Mouse (Mus musculus) lung, postnatal 14 days (tissue): ENCODE measurements at regions not wholly inside any gene's neighbourhood (a gene's known extent, or its start where the extent isn't known, plus 50 kb on each side); places are given as distances from the start of the nearest gene placed in this dataset.

Experiments used
- DNase-seq: peaks from one replicate; pipeline ENCODE4 v3.0.0; 2021

- DNase-seq: no peak
These were observed 60.7 kb downstream of the Ifng start for GRCm38 (mm10) chr10:118501571-118501970.

GRCm38 (mm10) chr10:118504811-118505210, 64.0 kb downstream of the Ifng start:
- peak; percentile 3 for DNase-seq

DNA sequence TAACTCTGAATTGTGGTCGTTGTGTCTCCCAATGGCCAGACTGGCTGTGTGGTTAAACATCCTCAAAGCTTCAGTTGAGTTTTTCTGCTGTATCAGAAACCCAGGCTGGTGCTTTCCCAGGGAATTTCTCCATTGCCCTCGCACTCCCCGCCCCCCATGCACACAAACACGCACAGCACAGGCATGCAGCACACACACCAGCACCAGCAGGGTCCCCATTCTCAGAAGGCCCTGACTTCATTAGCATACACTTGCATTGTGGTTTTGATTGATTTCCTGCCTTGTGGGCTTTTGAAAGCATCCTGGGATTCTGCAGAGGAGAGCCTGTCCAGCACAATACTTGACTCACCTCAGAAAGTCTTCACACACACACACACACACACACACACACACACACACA, 65.3 kb downstream of the Ifng start:
- DNase-seq: no peak

GRCm38 (mm10) chr10:118507630-118508029, 66.8 kb downstream of the Ifng start:
- DNase-seq: peak; percentile 1

GRCm38 (mm10) chr10:118516839-118517238, 76.0 kb downstream of the Ifng start:
- no peak for DNase-seq

DNA sequence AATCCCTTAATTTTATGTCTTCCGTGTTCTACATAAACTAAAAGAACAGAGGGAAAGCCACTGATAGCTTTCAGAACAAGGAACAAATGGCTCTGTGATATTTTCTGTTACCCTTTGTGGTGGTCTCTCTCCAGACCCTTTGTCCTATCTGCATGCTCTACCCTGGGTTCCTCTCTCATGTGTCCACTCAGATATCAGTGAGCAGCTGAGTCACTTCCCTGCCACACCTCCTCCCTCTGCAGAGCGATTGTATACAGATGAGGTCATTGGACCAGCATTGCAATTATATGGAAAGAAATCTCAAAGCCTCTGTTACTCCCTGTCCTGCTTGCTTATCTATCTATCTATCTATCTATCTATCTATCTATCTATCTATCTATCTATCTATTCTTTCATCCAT, 77.1 kb downstream of the Ifng start:
- DNase-seq: no peak

- no peak for DNase-seq
These were observed 105.1 kb downstream of the Ifng start for GRCm38 (mm10) chr10:118545966-118546365.

DNA sequence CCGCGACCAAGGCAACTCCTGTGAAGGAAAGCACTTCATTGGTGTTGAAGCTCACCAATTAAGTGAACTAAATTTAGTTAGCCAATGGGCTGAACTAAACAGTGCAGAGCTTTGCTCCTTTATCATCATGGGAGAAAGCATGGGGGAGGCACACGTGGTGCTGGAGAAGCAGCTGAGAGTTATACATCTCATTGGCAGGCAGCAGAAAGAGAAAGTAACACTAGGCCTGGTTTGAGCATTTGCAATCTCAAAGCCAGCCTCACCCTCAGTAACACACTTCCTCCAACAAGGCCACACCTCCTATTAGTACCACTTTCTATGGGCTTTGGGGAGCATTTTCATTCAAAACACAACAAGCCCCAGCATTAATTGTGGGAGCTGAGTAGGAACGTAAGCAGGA, 109.4 kb downstream of the Ifng start:
- DNase-seq: no peak

GRCm38 (mm10) chr10:118558848-118559247, 118.0 kb downstream of the Ifng start:
- no peak for DNase-seq

- DNase-seq: no peak
These were observed 123.2 kb downstream of the Ifng start for GRCm38 (mm10) chr10:118564041-118564440.

- DNase-seq: no peak
These were observed 123.9 kb downstream of the Ifng start for GRCm38 (mm10) chr10:118564528-118565268.

GRCm38 (mm10) chr10:118568617-118569016, 127.8 kb downstream of the Ifng start:
- DNase-seq: no peak

- DNase-seq: no peak
These were observed 128.6 kb downstream of the Ifng start for GRCm38 (mm10) chr10:118569424-118569823.

DNA sequence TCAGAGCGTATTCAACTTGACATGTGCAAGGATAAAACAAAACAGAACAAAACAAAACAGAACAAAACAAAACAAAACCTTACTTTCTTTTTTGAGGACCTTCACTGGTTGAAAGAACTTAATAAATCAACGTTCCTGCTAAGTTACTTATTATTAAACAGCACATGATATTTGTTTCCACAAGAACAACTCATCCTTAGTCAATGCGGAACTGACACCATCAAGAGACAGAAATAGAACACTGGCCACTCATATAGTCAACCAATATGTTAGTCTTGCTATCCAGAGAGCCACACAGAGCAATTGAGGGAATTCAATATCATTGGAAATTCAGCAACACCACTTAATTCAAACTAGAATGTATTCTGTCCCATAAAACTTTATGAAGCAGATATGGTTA, 132.4 kb downstream of the Ifng start:
- DNase-seq: no peak

DNA sequence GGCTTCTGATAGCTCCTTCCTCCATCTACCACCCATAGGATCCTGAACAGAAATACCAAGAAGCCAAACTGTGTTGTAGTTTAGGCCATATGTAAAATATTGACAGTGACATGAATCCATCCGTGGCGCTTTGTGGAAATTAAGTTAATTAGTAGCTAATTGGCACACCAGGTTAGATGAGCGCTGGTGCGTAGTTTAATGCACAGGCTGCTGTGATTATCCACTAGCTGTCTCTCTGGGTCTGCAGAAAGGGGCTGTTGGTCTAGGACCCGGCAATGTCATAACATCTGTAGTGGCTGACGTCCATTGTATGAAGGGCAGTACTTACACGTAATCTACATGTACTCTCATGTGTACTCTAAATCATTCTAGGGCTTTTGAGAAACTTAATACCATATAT, 134.7 kb downstream of the Ifng start:
- no peak for DNase-seq

DNA sequence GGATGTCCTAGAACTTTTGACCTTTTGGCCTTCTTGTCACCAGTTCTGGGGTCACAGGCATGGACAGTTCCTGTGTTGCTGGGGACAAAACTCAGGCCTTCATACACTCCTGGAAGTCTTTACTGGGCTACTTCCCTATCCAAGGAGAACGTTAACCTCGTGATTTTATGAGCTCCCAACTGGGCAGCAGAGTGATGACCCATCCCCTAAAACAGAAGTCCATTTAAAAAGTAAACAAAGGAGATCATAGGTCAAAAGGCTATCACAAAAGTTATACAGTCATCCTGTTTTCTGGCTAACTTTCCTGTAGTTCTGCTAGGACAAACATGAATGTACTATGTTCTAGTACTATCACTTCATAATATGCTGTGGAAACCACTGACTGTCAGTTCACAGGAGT, 140.5 kb downstream of the Ifng start:
- no peak for DNase-seq

DNA sequence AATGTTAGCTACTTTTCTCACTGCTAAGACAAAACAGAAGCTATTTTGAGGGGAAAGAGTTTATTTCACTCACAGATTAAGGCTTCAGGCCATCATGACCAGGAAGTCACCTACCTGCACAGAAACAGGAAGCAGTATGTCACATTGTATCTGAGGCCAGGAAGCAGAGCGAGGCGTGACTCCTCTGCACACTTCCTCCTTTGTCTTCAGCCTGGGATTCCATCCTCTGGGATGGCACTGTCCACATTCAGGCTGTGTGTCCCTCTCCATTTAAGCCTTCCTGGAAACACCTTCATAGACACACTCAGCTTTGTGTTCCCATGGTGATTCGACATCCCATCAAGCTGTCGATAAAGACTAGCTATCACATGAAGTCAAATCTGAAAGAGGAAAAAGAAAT, 145.0 kb downstream of the Ifng start:
- DNase-seq: no peak

GRCm38 (mm10) chr10:118588198-118588597, 147.4 kb downstream of the Ifng start:
- DNase-seq: no peak

DNA sequence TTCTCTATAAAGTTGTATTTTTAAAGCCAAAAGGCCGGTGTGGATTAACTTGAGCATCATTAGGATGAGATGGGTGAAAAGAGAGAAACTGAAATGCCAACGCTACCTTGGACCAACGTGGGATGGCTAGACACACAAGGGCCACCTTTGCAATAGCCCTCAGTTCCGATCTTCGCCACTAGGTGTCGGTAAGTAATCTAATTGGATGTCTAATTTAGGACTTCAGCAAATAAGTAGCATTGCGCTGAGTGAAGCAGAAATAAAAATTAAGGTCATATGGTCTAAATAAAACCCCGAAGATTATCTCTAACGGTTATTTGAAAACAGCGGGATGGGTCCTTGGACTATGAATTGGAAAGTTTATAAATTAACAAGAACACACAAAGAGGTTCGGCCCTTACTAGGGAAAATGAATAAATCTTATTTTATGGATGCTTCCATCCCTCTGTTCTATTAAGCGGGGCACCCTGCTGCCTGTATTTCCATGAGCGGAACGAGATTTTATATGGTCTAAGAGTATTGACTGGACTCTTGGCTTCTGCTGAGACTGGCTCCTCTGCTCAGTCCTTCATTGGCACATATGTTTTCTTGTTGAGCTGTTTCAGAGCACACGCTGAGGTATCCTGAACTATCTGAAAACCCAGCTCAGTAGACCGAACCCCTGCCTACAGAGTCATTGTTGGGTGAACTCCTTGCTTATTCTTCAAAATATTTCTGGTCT, 152.0 kb downstream of the Ifng start:
- DNase-seq: peak; percentile 94

DNA sequence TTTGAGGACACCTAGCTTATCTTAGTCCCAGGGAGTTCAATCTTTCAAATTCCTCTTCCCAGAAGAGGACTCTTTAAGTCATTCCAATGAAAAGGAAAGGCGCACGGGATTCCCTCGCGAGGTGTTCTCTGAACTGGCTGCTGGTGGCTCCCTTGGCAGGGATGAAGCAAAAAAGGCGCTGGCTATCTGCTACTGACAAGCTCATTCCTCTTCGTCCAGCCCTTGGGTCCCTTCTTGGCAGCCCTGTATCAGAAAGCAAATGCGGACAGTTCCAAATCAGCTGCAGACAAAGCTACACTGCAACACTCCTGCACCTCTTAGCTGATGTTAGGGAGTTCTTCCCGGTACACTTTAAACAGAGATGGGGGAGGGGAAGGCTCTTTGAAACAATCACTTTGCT, 155.4 kb downstream of the Ifng start:
- no peak for DNase-seq

DNA sequence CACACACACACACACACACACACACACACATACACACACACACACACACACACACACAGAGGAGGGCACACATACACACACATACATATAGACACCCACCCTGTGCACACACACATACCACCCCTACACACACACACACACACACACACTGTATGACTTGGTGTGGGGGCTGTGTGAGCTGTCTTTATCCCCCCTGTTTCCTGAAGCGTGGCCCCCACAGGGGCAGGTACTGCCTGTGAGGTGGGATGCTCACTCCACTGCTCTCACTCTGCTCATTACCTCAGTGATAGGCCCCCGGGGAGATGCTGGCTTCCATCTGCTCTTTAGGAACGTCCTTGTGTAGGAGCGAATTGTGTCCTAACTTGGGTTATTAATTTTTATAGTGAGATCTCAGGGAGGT, 157.7 kb downstream of the Ifng start:
- DNase-seq: no peak

DNA sequence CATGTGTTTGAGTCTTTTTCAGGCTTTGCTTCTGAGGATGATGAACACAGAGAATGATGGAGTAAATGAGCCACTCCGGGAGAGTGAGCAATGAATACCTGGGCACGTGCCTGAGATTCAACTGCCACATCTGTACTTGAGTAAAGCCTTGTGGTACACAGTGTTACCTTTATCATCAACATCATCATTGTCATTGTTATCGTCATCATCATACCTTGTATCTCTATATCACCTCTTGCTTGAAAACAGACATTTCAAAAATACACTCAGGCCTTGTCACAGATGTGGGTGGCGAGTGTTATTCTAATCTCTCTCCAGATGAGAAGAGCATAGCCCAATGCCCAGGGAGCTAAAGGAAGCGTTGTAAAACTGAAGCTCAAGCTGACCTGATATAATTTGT, 158.4 kb downstream of the Ifng start:
- no peak for DNase-seq

- no peak for DNase-seq
These were observed 158.8 kb downstream of the Ifng start for GRCm38 (mm10) chr10:118599610-118600009.

GRCm38 (mm10) chr10:118602922-118603321, 162.1 kb downstream of the Ifng start:
- DNase-seq: no peak
